Mouse (Mus musculus) megakaryocyte, embryonic 14.5 days (primary cell): ENCODE results near the gene Cpm. TPM values are rescaled to one million over a fixed set of nuclear protein-coding genes. Genes with fewer than 3 reads are reported as not detected.
"Not testable (repeated sequence)": the region's sequence is repeated elsewhere in the genome, so short reads cannot be mapped to it uniquely, and the experiment has no call there.

Experiments
- H3K27me3 ChIP-seq: replicated peaks from 2 replicates; pipeline ENCODE3; 2012; ENCODE audit warnings: inconsistent platforms
- H3K36me3 ChIP-seq: replicated peaks from 2 replicates; pipeline ENCODE3; 2012; ENCODE audit warnings: low read length, inconsistent platforms, mixed read lengths
- H3K4me1 ChIP-seq: 2 replicates; pipeline ENCODE4 v1.6.1; 2012; ENCODE audit warnings: inconsistent platforms
- H3K4me3 ChIP-seq: replicated peaks from 2 replicates; pipeline ENCODE3; 2012; ENCODE audit warnings: moderate library complexity, mild to moderate bottlenecking, inconsistent platforms
- H3K9me3 ChIP-seq: 2 replicates; pipeline ENCODE4 v1.6.1; 2012; ENCODE audit warnings: inconsistent platforms
- FLI1 ChIP-seq: IDR thresholded peaks from 2 replicates; pipeline ENCODE4 v1.6.1; 2012; ENCODE audit warnings: low read length, inconsistent platforms, mixed read lengths
- GATA1 ChIP-seq: IDR thresholded peaks from 3 replicates; pipeline ENCODE4 v1.6.1; 2012; ENCODE audit warnings: mixed read lengths, low read length, inconsistent platforms, borderline replicate concordance
- polyA plus RNA-seq: library from polyadenylated mRNA; stranded (reverse); fragments of >175 nt; gene quantifications from 2 replicates; pipeline ENCODE4 v1.2.3, GENCODE M21; 2012; ENCODE audit warnings: low replicate concordance; ENCODE audit not compliant: insufficient read depth

Gene Cpm
- polyA plus RNA-seq, 1 experiment: not detected

- Histone ChIP-seq H3K4me1 (peaks cover 31% of the 10 kb centered on the region), H3K36me3 (peaks cover 17% of the 10 kb centered on the region), H3K27me3 (peaks cover 5% of the 10 kb centered on the region), H3K4me3 (no peak overlapping the region), H3K9me3 (no peaks in the 10 kb centered on the region)
- TF ChIP-seq FLI1: no peak
- TF ChIP-seq GATA1: no peak
Observed at GRCm38 (mm10) chr10:117732962-117733592, 103.8 kb downstream of the Cpm start.

- H3K27me3 ChIP-seq, H3K4me3 ChIP-seq: not testable (repeated sequence)
- peaks cover 31% of the 10 kb centered on the region for H3K4me1 ChIP-seq
Observed at GRCm38 (mm10) chr10:117733626-117734025, 104.3 kb downstream of the Cpm start.

GRCm38 (mm10) chr10:117734104-117734852, 105.0 kb downstream of the Cpm start:
- not testable (repeated sequence) for H3K9me3 ChIP-seq, H3K4me3 ChIP-seq, H3K27me3 ChIP-seq
- Histone ChIP-seq H3K36me3 (peaks cover 29% of the 10 kb centered on the region), H3K4me1 (peaks cover 35% of the 10 kb centered on the region)

More at GRCm38 (mm10) chr10:117733626-117734025, 104.3 kb downstream of the Cpm start:
- H3K9me3 ChIP-seq: not testable (repeated sequence)
- peaks cover 22% of the 10 kb centered on the region for H3K36me3 ChIP-seq

- Histone ChIP-seq H3K4me1 (peaks cover 32% of the 10 kb centered on the region), H3K36me3 (peaks cover 40% of the 10 kb centered on the region)
- H3K9me3 ChIP-seq, H3K4me3 ChIP-seq, H3K27me3 ChIP-seq: not testable (repeated sequence)
Observed at GRCm38 (mm10) chr10:117735396-117735795, 106.1 kb downstream of the Cpm start.

GRCm38 (mm10) chr10:117736573-117736972, 107.3 kb downstream of the Cpm start:
- Histone ChIP-seq H3K4me1 (peaks cover 24% of the 10 kb centered on the region), H3K27me3 (no peaks in the 10 kb centered on the region), H3K36me3 (peaks cover 51% of the 10 kb centered on the region), H3K4me3 (no peak overlapping the region), H3K9me3 (no peaks in the 10 kb centered on the region)
- no peak for TF ChIP-seq GATA1
- TF ChIP-seq FLI1: no peak

Other genes with a start within 250 kb of the Cpm start
- gene Cpsf6, start 249.5 kb upstream of the Cpm start, polyA plus RNA-seq: 77.6 and 434 TPM in 2 replicates
- gene Mdm2, start 81.3 kb downstream of the Cpm start, polyA plus RNA-seq: 39.9 and 41.8 TPM in 2 replicates
- gene Slc35e3, start 116.9 kb downstream of the Cpm start, polyA plus RNA-seq: 0.47 TPM in 1 of 2 replicates, not detected in the other
- 10.8 TPM in 1 of 2 replicates, not detected in the other for gene Nup107, start 163.2 kb downstream of the Cpm start, polyA plus RNA-seq
- gene Rap1b, start 216.5 kb downstream of the Cpm start, polyA plus RNA-seq: 87.7 and 210 TPM in 2 replicates